Mouse (Mus musculus) CH12.LX (cell line): ENCODE data around the gene Tas1r2. TPM values are rescaled to one million over a fixed set of nuclear protein-coding genes. Genes with fewer than 3 reads are reported as not detected.

ENCODE experiments used
- DNase-seq: peaks from one replicate; pipeline ENCODE4 v3.0.0-alpha.2; 2013; ENCODE audit errors: extremely low read depth
- H3K27ac ChIP-seq: 2 replicates; pipeline ENCODE4 v1.5.1; 2012; ENCODE audit warnings: low read depth, mild to moderate bottlenecking, control low read depth, moderate library complexity; ENCODE audit not compliant: insufficient read depth
- H3K27me3 ChIP-seq: replicated peaks from 2 replicates; pipeline ENCODE3; 2012; ENCODE audit warnings: inconsistent platforms
- H3K36me3 ChIP-seq, 2 experiments: replicated peaks in 1 of 2; 2 replicates each; pipeline versions ENCODE3 to v1.6.1; 2012; ENCODE audit warnings: inconsistent platforms in 1 of 2, low read length in 1 of 2, mild to moderate bottlenecking in 1 of 2, mixed read lengths in 1 of 2, moderate library complexity in 1 of 2; ENCODE audit not compliant: control insufficient read depth in 1 of 2, insufficient read depth in 1 of 2
- H3K4me1 ChIP-seq, 2 experiments: 2 replicates each; pipeline ENCODE4 v1.6.1; 2012; ENCODE audit warnings: inconsistent platforms in 1 of 2, moderate library complexity in 1 of 2; ENCODE audit not compliant: insufficient read depth in 2 of 2, control insufficient read depth in 1 of 2
- H3K4me2 ChIP-seq: 2 replicates; pipeline ENCODE4 v1.6.1; 2012; ENCODE audit warnings: low read depth, mild to moderate bottlenecking, control low read depth; ENCODE audit not compliant: poor library complexity, insufficient read depth, severe bottlenecking
- H3K4me3 ChIP-seq, 3 experiments: fragments of 150-350 bp in 1 of 3; sonication (generic) in 1 of 3; replicated peaks in 1 of 3; 2 replicates each; pipeline versions ENCODE3 to v1.5.1; 2011 to 2012; ENCODE audit warnings: low read depth in 2 of 3, low read length in 2 of 3, mild to moderate bottlenecking in 2 of 3, moderate library complexity in 2 of 3, control low read depth in 1 of 3, improper control_type of control experiment in 1 of 3, inconsistent platforms in 1 of 3, mixed read lengths in 1 of 3; ENCODE audit not compliant: poor library complexity in 1 of 3
- H3K79me2 ChIP-seq: replicated peaks from 2 replicates; pipeline ENCODE4 v1.6.1; 2012; ENCODE audit warnings: mild to moderate bottlenecking, moderate library complexity; ENCODE audit not compliant: control insufficient read depth, poor library complexity, insufficient read depth, severe bottlenecking; ENCODE audit errors: extremely low read depth
- H3K9ac ChIP-seq: 2 replicates; pipeline ENCODE4 v1.6.1; 2012; ENCODE audit warnings: low read depth, mild to moderate bottlenecking, control low read depth, moderate library complexity; ENCODE audit not compliant: insufficient read depth
- H3K9me3 ChIP-seq: replicated peaks from 2 replicates; pipeline ENCODE3; 2012; ENCODE audit warnings: low read length, inconsistent platforms, mixed read lengths
- CHD2 ChIP-seq: IDR thresholded peaks from 2 replicates; pipeline ENCODE4 v1.6.1; 2011; ENCODE audit warnings: low read length, improper control_type of control experiment
- CTCF ChIP-seq, 2 experiments: IDR thresholded peaks in 1 of 2; conservative IDR thresholded peaks in 1 of 2; 2 replicates each; pipeline ENCODE4 v1.5.1; 2011 to 2012; ENCODE audit warnings: low read depth in 2 of 2, low read length in 2 of 2, improper control_type of control experiment in 1 of 2, inconsistent platforms in 1 of 2, mild to moderate bottlenecking in 1 of 2, moderate library complexity in 1 of 2
- E2F4 ChIP-seq: IDR thresholded peaks from 2 replicates; pipeline ENCODE4 v1.6.1; 2011; ENCODE audit warnings: low read depth, low read length, improper control_type of control experiment; ENCODE audit not compliant: insufficient replicate concordance
- EP300 ChIP-seq: IDR thresholded peaks from 2 replicates; pipeline ENCODE4 v1.6.1; 2011; ENCODE audit warnings: low read length, improper control_type of control experiment
- ETS1 ChIP-seq: conservative IDR thresholded peaks from 2 replicates; pipeline ENCODE4 v1.6.1; 2012; ENCODE audit warnings: low read depth, mild to moderate bottlenecking, inconsistent platforms, low read length, improper control_type of control experiment, moderate library complexity
- GABPA ChIP-seq: IDR thresholded peaks from 2 replicates; pipeline ENCODE4 v1.6.1; 2012; ENCODE audit warnings: low read depth, low read length, improper control_type of control experiment, inconsistent platforms; ENCODE audit not compliant: insufficient replicate concordance
- HCFC1 ChIP-seq: IDR thresholded peaks from 2 replicates; pipeline ENCODE4 v1.6.1; 2012; ENCODE audit warnings: low read depth, mild to moderate bottlenecking, inconsistent platforms, low read length, improper control_type of control experiment
- IRF4 ChIP-seq: IDR thresholded peaks from 2 replicates; pipeline ENCODE4 v1.6.1; 2014; ENCODE audit warnings: low read depth, mild to moderate bottlenecking, inconsistent platforms, low read length, improper control_type of control experiment
- JUN ChIP-seq: IDR thresholded peaks from 2 replicates; pipeline ENCODE4 v1.6.1; 2011; ENCODE audit warnings: low read depth, mild to moderate bottlenecking, low read length, improper control_type of control experiment, moderate library complexity; ENCODE audit not compliant: insufficient read depth
- JUND ChIP-seq: conservative IDR thresholded peaks from 2 replicates; pipeline ENCODE4 v1.6.1; 2011; ENCODE audit warnings: low read depth, low read length, improper control_type of control experiment
- MAX ChIP-seq: IDR thresholded peaks from 2 replicates; pipeline ENCODE4 v1.6.1; 2011; ENCODE audit warnings: low read length, improper control_type of control experiment
- MEF2A ChIP-seq: IDR thresholded peaks from 2 replicates; pipeline ENCODE4 v1.6.1; 2014; ENCODE audit warnings: low read depth, mild to moderate bottlenecking, inconsistent platforms, low read length, improper control_type of control experiment, borderline replicate concordance
- MXI1 ChIP-seq: IDR thresholded peaks from 2 replicates; pipeline ENCODE4 v1.6.1; 2011; ENCODE audit warnings: mild to moderate bottlenecking, low read depth, low read length, improper control_type of control experiment
- MYC ChIP-seq: IDR thresholded peaks from 2 replicates; pipeline ENCODE4 v1.6.1; 2011; ENCODE audit warnings: low read depth, mild to moderate bottlenecking, improper control_type of control experiment, low read length
- NELFE ChIP-seq: IDR thresholded peaks from 2 replicates; pipeline ENCODE4 v1.6.1; 2011; ENCODE audit warnings: low read depth, low read length, improper control_type of control experiment
- PAX5 ChIP-seq: IDR thresholded peaks from 2 replicates; pipeline ENCODE4 v1.6.1; 2012; ENCODE audit warnings: low read length, inconsistent platforms, mixed read lengths
- POLR2A ChIP-seq: IDR thresholded peaks from 2 replicates; pipeline ENCODE4 v1.6.1; 2011; ENCODE audit warnings: low read depth, mild to moderate bottlenecking, improper control_type of control experiment, low read length
- RAD21 ChIP-seq: IDR thresholded peaks from 2 replicates; pipeline ENCODE4 v1.6.1; 2011; ENCODE audit warnings: low read depth, mild to moderate bottlenecking, low read length, improper control_type of control experiment, moderate library complexity
- RCOR1 ChIP-seq: conservative IDR thresholded peaks from 2 replicates; pipeline ENCODE4 v1.6.1; 2012; ENCODE audit warnings: low read depth, mild to moderate bottlenecking, inconsistent platforms, low read length, improper control_type of control experiment
- SIN3A ChIP-seq: IDR thresholded peaks from 2 replicates; pipeline ENCODE4 v1.6.1; 2012; ENCODE audit warnings: low read length, improper control_type of control experiment, inconsistent platforms
- SMC3 ChIP-seq: IDR thresholded peaks from 2 replicates; pipeline ENCODE4 v1.6.1; 2011; ENCODE audit warnings: low read depth, low read length, improper control_type of control experiment
- TBP ChIP-seq: conservative IDR thresholded peaks from 2 replicates; pipeline ENCODE4 v1.6.1; 2011; ENCODE audit warnings: low read depth, low read length, improper control_type of control experiment
- USF2 ChIP-seq: conservative IDR thresholded peaks from 2 replicates; pipeline ENCODE4 v1.6.1; 2011; ENCODE audit warnings: low read depth, low read length, improper control_type of control experiment
- ZC3H11A ChIP-seq: IDR thresholded peaks from 2 replicates; pipeline ENCODE4 v1.6.1; 2012; ENCODE audit warnings: low read depth, mild to moderate bottlenecking, inconsistent platforms, low read length, improper control_type of control experiment
- ZKSCAN1 ChIP-seq: IDR thresholded peaks from 2 replicates; pipeline ENCODE4 v1.6.1; 2012; ENCODE audit warnings: low read depth, inconsistent platforms, low read length, improper control_type of control experiment, borderline replicate concordance
- ZNF384 ChIP-seq: IDR thresholded peaks from 2 replicates; pipeline ENCODE4 v1.6.1; 2012; ENCODE audit warnings: low read depth, low read length, improper control_type of control experiment, inconsistent platforms
- dilution Hi-C: fragments of 300-500 bp; cut with MboI; formaldehyde crosslinking; loops from 2 replicates; pipeline ENCODE4 v1.14.3; 2020; ENCODE audit warnings: low sequenced_read_pairs; ENCODE audit not compliant: extremely low pct_unique_long_range_greater_than_20kb, extremely low pct_ligation_motif_present
- in situ Hi-C: fragments of 300-500 bp; cut with MboI; formaldehyde crosslinking; loops from 3 replicates; pipeline ENCODE4 v1.14.3; 2019; ENCODE audit warnings: low sequenced_read_pairs, low pct_ligation_motif_present, low pct_unique_long_range_greater_than_20kb, mixed read lengths
- polyA plus RNA-seq: library from polyadenylated mRNA; unstranded; fragments of >175 nt; gene quantifications from 2 replicates; pipeline ENCODE4 v1.2.1, GENCODE M21; 2012; ENCODE audit warnings: low read depth; ENCODE audit not compliant: insufficient read length
- total RNA-seq, 2 experiments: library from RNA; depleted of rRNA; stranded (reverse); fragments of 300-350 nt in 1 of 2; fragments of >200 nt in 1 of 2; gene quantifications; 2 replicates each; pipeline ENCODE4 v1.2.3; 2012 to 2014

Gene Tas1r2
- total and polyA plus RNA-seq, 3 experiments = not detected

DNA sequence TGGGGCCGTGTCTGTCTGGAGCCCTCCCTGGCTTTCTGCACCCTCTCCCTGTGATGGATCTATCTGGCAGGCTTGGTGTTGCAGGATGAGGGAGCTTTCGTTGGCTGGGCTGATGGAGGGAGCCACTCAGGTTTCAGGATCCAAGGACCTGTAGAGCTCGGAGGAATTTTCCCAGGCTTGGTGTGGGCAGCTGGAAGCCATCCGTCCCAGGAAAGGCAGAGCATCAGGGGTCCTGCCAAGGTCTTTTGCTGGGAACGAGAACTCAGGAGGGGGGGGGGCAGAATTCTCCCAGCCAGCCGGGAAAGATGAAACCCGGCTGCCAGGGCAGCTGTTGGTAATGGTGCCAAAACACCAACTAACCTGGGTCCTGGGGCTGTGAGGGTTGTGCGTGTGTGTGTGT, 45.3 kb downstream of the Tas1r2 start:
- H3K9me3 ChIP-seq = peaks cover 2% of the 10 kb centered on the region
- TF ChIP-seq ETS1 = no peak
- no peak for TF ChIP-seq CTCF (conservative IDR thresholded peaks at IDR 0.05 in 1 of 2, IDR thresholded peaks at IDR 0.05 in 1 of 2; ENCODE audit: low read depth in 2 of 2, low read length in 2 of 2)
- TF ChIP-seq MAX = no peak
- TF ChIP-seq ZKSCAN1 = no peak
- TF ChIP-seq RCOR1 = no peak

DNA sequence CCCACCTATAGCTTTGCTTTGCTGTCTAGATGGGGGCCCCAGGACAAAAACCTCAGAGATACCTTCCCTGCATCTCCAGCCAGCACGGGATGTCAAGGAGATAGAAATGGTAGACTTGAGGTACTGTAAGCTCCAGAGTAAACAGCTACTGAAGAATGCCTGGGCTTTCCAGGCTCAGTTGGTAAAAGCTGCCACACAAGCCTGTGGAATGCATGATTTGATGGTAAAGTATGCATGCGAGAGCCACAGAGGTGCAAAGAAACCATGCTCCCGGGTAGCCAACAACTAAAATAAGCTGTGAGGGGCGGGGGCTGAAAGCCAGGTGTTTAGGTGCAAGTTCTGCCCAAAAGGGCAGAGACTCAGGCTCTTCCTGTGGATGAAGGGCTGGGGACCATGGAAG, 49.6 kb downstream of the Tas1r2 start:
- in situ Hi-C loops = no loop called here
- dilution Hi-C loops = no loop called here
- H3K4me2 ChIP-seq = no peak overlapping the region
- no peaks in the 10 kb centered on the region for H3K4me1 ChIP-seq
- no peak overlapping the region for H3K9ac ChIP-seq
- H3K4me3 ChIP-seq = no peak overlapping the region
- H3K79me2 ChIP-seq = no peaks in the 10 kb centered on the region
- no peak for DNase-seq
- TF ChIP-seq MXI1 (no peak), ZNF384 (no peak), POLR2A (no peak), USF2 (no peak), CTCF (conservative IDR thresholded peaks at IDR 0.05 in 1 of 2, IDR thresholded peaks at IDR 0.05 in 1 of 2; ENCODE audit: low read depth in 2 of 2, low read length in 2 of 2) (no peak), EP300 (no peak), ZC3H11A (no peak), JUN (no peak), GABPA (no peak), SIN3A (no peak), RCOR1 (no peak), TBP (no peak)
- H3K27ac ChIP-seq = no peak overlapping the region
- H3K36me3 ChIP-seq = no peaks in the 10 kb centered on the region
- peaks cover 2% of the 10 kb centered on the region for H3K9me3 ChIP-seq
- H3K27me3 ChIP-seq = peaks cover 35% of the 10 kb centered on the region

More for the DNA sequence above, 45.3 kb downstream of the Tas1r2 start:
- Histone ChIP-seq H3K4me2 (no peak overlapping the region), H3K9ac (no peak overlapping the region), H3K27ac (no peak overlapping the region), H3K79me2 (no peaks in the 10 kb centered on the region), H3K4me1 (no peaks in the 10 kb centered on the region), H3K4me3 (no peak overlapping the region), H3K36me3 (no peaks in the 10 kb centered on the region), H3K27me3 (peaks cover 53% of the 10 kb centered on the region)
- in situ Hi-C loops = no loop called here
- DNase-seq = no peak
- dilution Hi-C loops = no loop called here

DNA sequence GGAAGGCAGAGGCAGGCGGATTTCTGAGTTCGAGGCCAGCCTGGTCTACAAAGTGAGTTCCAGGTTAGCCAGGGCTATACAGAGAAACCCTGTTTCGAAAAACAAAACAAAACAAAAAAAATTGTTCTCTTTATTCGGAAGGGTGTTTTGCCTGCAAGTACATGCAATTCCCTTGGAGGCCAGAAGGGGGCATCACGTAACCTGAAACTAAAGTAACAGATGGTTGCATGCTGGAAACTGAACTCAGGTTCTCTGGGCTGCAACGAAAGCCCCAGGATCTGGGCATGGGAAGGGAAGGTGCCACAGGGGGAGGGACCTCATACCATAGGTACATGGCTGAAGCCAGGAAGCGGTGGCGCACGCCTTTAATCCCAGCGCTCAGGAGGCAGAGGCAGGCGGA, 50.1 kb downstream of the Tas1r2 start:
- Histone ChIP-seq H3K4me2 (no peak overlapping the region), H3K4me3 (no peak overlapping the region), H3K79me2 (no peaks in the 10 kb centered on the region), H3K27ac (no peak overlapping the region), H3K27me3 (peaks cover 34% of the 10 kb centered on the region), H3K9me3 (peaks cover 2% of the 10 kb centered on the region), H3K9ac (no peak overlapping the region), H3K4me1 (no peaks in the 10 kb centered on the region), H3K36me3 (no peaks in the 10 kb centered on the region)
- TF ChIP-seq IRF4 (no peak), MEF2A (no peak), SMC3 (peak; percentile 31; the same call in 1 of the 2 replicates), E2F4 (no peak), RAD21 (peak; percentile 20), CTCF (conservative IDR thresholded peaks at IDR 0.05 in 1 of 2, IDR thresholded peaks at IDR 0.05 in 1 of 2; ENCODE audit: low read depth in 2 of 2, low read length in 2 of 2) (peak in 1 of 2 experiments; percentile 46; a peak in 2 of 4 replicates), JUND (no peak), ZNF384 (no peak), EP300 (no peak), HCFC1 (no peak), CHD2 (no peak), USF2 (no peak), RCOR1 (no peak), NELFE (no peak), MYC (no peak), PAX5 (no peak), MAX (no peak), ZKSCAN1 (no peak)
- peak; percentile 14 for DNase-seq
- dilution Hi-C loops = no loop called here
- in situ Hi-C loops = no loop called here
